Mouse (Mus musculus) liver, embryonic 16.5 days (tissue): Measurements from ENCODE around the gene Ptges. TPM values are rescaled to one million over a fixed set of nuclear protein-coding genes. Genes with fewer than 3 reads are reported as not detected.
A peak's percentile ranks its signal among the peaks of the same experiment; 100 is the strongest.

Source experiments
- ATAC-seq: fragments of 200-750 bp; cut with Nextera tagmentation; 2 replicates; pipeline ENCODE4 v1.8.0; 2017; ENCODE audit warnings: low read depth, mild to moderate bottlenecking, moderate number of reproducible peaks, moderate library complexity
- H3K27ac ChIP-seq: fragments of 300-500 bp; sonication (generic); 2 replicates; pipeline ENCODE4 v1.5.1; 2014; ENCODE audit warnings: mild to moderate bottlenecking, low read length
- H3K27me3 ChIP-seq: fragments of 300-500 bp; sonication (generic); 2 replicates; pipeline ENCODE4 v1.6.1; 2014; ENCODE audit warnings: low read depth, low read length, mixed read lengths; ENCODE audit not compliant: control insufficient read depth, insufficient read depth
- H3K36me3 ChIP-seq: fragments of 300-500 bp; sonication (generic); 2 replicates; pipeline ENCODE4 v1.6.1; 2014; ENCODE audit warnings: mild to moderate bottlenecking; ENCODE audit not compliant: control insufficient read depth, insufficient read depth
- H3K4me1 ChIP-seq: fragments of 300-500 bp; sonication (generic); 2 replicates; pipeline ENCODE4 v1.6.1; 2014; ENCODE audit warnings: low read depth, low read length, mixed read lengths; ENCODE audit not compliant: control insufficient read depth
- H3K4me2 ChIP-seq: fragments of 300-500 bp; sonication (generic); 2 replicates; pipeline ENCODE4 v1.6.1; 2014; ENCODE audit warnings: low read depth, low read length, mixed read lengths
- H3K4me3 ChIP-seq: fragments of 300-500 bp; sonication (generic); 2 replicates; pipeline ENCODE4 v1.5.1; 2014; ENCODE audit warnings: low read depth, mild to moderate bottlenecking, low read length
- H3K9ac ChIP-seq: fragments of 300-500 bp; sonication (generic); 2 replicates; pipeline ENCODE4 v1.6.1; 2014; ENCODE audit warnings: low read depth, low read length
- H3K9me3 ChIP-seq: fragments of 300-500 bp; sonication (generic); replicated peaks from 2 replicates; pipeline ENCODE4 v1.6.1; 2016; ENCODE audit warnings: low read length; ENCODE audit not compliant: control insufficient read depth
- WGBS: fragments of 180-500 bp; shearing (Covaris S2); extraction: QIAGEN DNeasy Blood & Tissue Kit; methylation state at CpG from one replicate; pipeline ENCODE4 v1.1.7; 2014; ENCODE audit not compliant: insufficient replicate concordance; 5-methylcytosine and 5-hydroxymethylcytosine counted together
- polyA plus RNA-seq: library from polyadenylated mRNA; unstranded; fragments of >200 nt; fragmentation: Nextera tagmentation; extraction: Ambion mirVana; gene quantifications from 2 replicates; pipeline ENCODE4 v1.2.1, GENCODE M21; 2015

Ptges gene
- polyA plus RNA-seq, 1 experiment from 2014 or later, result 0.35 TPM

GRCm38 (mm10) chr2:30875621-30876432 is 53.8 kb downstream of the Ptges start:
- Histone ChIP-seq H3K27ac (no peak overlapping the region), H3K4me1 (no peaks in the 10 kb centered on the region), H3K36me3 (no peaks in the 10 kb centered on the region), H3K27me3 (no peaks in the 10 kb centered on the region), H3K4me2 (no peak overlapping the region), H3K9ac (no peak overlapping the region), H3K9me3 (no peaks in the 10 kb centered on the region), H3K4me3 (no peak overlapping the region)
- no peak for ATAC-seq
- 49% methylated on average over 11 of the region's 11 CpGs for WGBS

GRCm38 (mm10) chr2:30875096-30875495 is 54.6 kb downstream of the Ptges start:
- Histone ChIP-seq H3K4me2 (no peak overlapping the region), H3K9me3 (no peaks in the 10 kb centered on the region), H3K27ac (no peak overlapping the region), H3K9ac (no peak overlapping the region), H3K4me3 (no peak overlapping the region), H3K4me1 (no peaks in the 10 kb centered on the region), H3K36me3 (no peaks in the 10 kb centered on the region), H3K27me3 (no peaks in the 10 kb centered on the region)
- ATAC-seq, result no peak
- WGBS, result 66% methylated on average over 7 of the region's 7 CpGs

GRCm38 (mm10) chr2:30874445-30874844 is 55.2 kb downstream of the Ptges start:
- Histone ChIP-seq H3K27ac (no peak overlapping the region), H3K4me2 (no peak overlapping the region), H3K9me3 (no peaks in the 10 kb centered on the region), H3K9ac (no peak overlapping the region), H3K36me3 (no peaks in the 10 kb centered on the region), H3K27me3 (no peaks in the 10 kb centered on the region), H3K4me3 (no peak overlapping the region), H3K4me1 (no peaks in the 10 kb centered on the region)
- 54% methylated on average over 10 of the region's 10 CpGs for WGBS
- no peak for ATAC-seq

- Histone ChIP-seq H3K4me1 (no peaks in the 10 kb centered on the region), H3K36me3 (no peaks in the 10 kb centered on the region), H3K4me3 (no peak overlapping the region), H3K4me2 (no peak overlapping the region), H3K9ac (no peak overlapping the region), H3K9me3 (no peaks in the 10 kb centered on the region), H3K27ac (no peak overlapping the region), H3K27me3 (no peaks in the 10 kb centered on the region)
- no peak for ATAC-seq
- WGBS, result 70% methylated on average over 6 of the region's 6 CpGs
Observed at GRCm38 (mm10) chr2:30872669-30873068, 57.0 kb downstream of the Ptges start.

DNA sequence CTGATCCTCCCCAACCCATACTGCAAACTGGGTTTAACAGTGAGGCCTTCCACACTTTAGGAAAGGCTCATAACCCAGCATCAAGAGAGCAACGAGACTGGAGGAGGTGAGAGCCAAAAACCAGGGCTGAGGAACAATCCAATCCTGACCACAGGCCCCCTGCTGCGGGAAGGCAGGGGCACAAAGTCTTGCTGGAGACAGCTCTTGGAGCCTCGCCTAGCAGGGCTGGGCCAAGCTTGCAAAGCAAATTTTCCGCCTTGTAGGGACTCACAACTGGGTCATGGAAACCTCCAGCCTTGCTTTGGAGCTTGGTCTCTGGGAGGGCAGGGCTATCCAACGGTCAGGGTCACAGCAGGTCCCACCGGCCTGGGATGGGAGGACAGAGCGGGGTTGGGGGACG is 58.8 kb downstream of the Ptges start:
- H3K27ac ChIP-seq, result no peak overlapping the region
- 54% methylated on average over 8 of the region's 8 CpGs for WGBS
- H3K4me1 ChIP-seq, result no peaks in the 10 kb centered on the region
- no peaks in the 10 kb centered on the region for H3K9me3 ChIP-seq
- H3K9ac ChIP-seq, result no peak overlapping the region
- no peak overlapping the region for H3K4me3 ChIP-seq
- no peaks in the 10 kb centered on the region for H3K36me3 ChIP-seq
- no peak overlapping the region for H3K4me2 ChIP-seq
- peaks cover 4% of the 10 kb centered on the region for H3K27me3 ChIP-seq
- ATAC-seq, result no peak

DNA sequence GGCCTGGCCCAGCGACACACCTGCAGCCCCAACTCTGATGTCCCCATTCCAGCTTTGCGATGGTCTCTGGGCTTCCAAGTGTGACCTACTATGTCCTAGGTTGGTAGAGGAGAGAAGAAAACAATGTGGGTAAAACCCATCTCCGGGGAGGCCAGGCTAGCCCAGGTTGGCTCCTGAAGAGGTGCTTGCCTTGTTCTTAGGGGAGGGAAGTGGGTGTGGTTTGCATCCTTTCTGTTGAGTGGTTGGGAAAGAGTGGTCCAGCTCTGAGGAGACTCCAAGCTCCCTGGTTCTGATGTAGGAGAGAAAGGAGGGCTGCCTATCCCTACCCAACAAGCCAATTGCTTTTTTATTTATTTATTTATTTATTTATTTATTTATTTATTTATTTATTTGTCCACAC is 64.2 kb downstream of the Ptges start:
- H3K27me3 ChIP-seq, result peaks cover 23% of the 10 kb centered on the region
- H3K36me3 ChIP-seq, result no peaks in the 10 kb centered on the region
- no peak overlapping the region for H3K9ac ChIP-seq
- no peak for ATAC-seq
- no peak overlapping the region for H3K4me2 ChIP-seq
- no peaks in the 10 kb centered on the region; the same call in none of the 2 replicates for H3K4me1 ChIP-seq
- H3K27ac ChIP-seq, result no peak overlapping the region
- WGBS, result 40% methylated on average over 3 of the region's 3 CpGs
- H3K4me3 ChIP-seq, result no peak overlapping the region
- no peaks in the 10 kb centered on the region for H3K9me3 ChIP-seq

DNA sequence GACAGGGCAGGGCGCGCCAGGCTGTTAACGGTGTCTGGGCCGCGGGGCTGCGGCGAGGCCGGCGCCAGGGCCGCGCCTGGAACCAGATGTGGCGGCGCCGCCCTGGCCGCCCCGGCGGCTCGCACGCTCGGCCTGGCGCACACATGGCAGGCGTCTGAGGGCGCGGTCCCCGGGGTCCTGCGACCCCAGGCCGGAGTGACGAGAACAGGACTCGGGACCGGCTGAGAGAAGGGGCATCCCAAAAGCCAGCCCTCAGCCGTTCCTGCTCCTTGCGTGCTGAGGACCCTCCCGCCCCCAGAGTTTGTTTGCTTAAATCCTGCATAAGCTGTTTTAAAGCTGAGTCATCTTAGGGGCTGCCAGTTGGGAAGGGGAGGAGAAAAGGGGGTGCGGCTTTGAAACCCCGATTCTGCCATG is 64.7 kb downstream of the Ptges start:
- ATAC-seq, result no peak
- no peak overlapping the region for H3K9ac ChIP-seq
- peak overlapping the region; percentile 17 for H3K4me3 ChIP-seq

DNA sequence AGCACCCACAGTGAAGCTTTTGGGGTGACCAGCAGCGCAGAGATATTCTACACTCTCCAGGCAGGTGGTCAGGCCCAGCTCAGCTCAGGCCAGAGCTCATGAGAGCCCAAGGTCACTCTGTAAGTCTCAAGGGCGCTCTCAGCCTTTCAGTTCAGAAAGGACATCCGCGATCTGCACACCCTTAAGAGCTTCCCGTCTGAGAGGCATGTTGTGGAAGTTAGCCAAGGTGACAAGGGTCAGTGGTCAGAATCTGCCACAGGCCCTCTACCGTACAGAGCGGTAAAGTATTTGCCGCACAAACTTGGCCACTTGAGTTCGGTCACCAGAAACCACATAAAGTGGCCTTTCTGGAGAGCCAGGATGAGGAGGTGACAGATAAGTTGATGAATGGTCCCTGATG is 66.1 kb downstream of the Ptges start:
- no peak for ATAC-seq
- Histone ChIP-seq H3K9me3 (no peaks in the 10 kb centered on the region), H3K9ac (no peak overlapping the region), H3K4me1 (no peaks in the 10 kb centered on the region; the same call in none of the 2 replicates), H3K4me3 (no peak overlapping the region), H3K4me2 (no peak overlapping the region), H3K27me3 (peaks cover 23% of the 10 kb centered on the region), H3K27ac (no peak overlapping the region), H3K36me3 (no peaks in the 10 kb centered on the region)
- WGBS, result 38% methylated on average over 9 of the region's 9 CpGs

More for the DNA sequence above, 64.7 kb downstream of the Ptges start:
- no peak overlapping the region for H3K27ac ChIP-seq
- H3K36me3 ChIP-seq, result no peaks in the 10 kb centered on the region
- H3K9me3 ChIP-seq, result no peaks in the 10 kb centered on the region
- H3K4me1 ChIP-seq, result no peaks in the 10 kb centered on the region; the same call in none of the 2 replicates
- peak overlapping the region; percentile 36 for H3K4me2 ChIP-seq
- peaks cover 23% of the 10 kb centered on the region for H3K27me3 ChIP-seq
- WGBS, result 3% methylated on average over 35 of the region's 35 CpGs

- no peak overlapping the region for H3K4me3 ChIP-seq
- no peak overlapping the region for H3K9ac ChIP-seq
- no peaks in the 10 kb centered on the region; the same call in none of the 2 replicates for H3K4me1 ChIP-seq
- peaks cover 23% of the 10 kb centered on the region for H3K27me3 ChIP-seq
- no peak overlapping the region for H3K27ac ChIP-seq
- no peak overlapping the region for H3K4me2 ChIP-seq
- H3K9me3 ChIP-seq, result no peaks in the 10 kb centered on the region
- WGBS, result 41% methylated on average over 4 of the region's 4 CpGs
- ATAC-seq, result no peak
- H3K36me3 ChIP-seq, result no peaks in the 10 kb centered on the region
Observed at GRCm38 (mm10) chr2:30862081-30862480, 67.6 kb downstream of the Ptges start.
